33 mouse cellular contexts compared by ENCODE assay signal in the genomic region with DNA sequence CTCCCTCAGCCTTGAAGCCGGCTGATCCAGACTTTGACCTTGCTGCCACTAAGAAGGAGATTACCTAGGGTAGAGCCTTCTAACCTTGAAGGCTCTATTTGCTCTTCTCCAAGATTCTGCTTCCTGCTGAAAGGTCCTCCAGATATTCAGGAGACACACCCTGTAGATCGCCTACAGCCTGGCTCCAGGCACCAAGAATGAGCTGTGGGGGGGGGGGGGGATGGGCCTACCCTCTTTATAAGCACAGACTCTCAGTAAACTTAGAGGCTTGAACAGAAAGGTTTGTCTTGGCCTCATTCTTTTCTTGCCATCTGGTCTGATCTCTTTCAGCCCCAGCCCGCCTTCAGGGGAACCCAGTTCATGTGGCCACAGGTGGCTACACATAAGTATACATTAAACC.
"Had no signal": no experiment of that assay in that cellular context is flagged by ENCODE, and none has a peak within 500 bp of the region (broad histone marks: within the 10 kb centered on the region; RNA-seq: fewer than 3 reads in every experiment).

No protein-coding gene starts in this region.

- H3K9ac ChIP-seq: heart, embryonic 12.5 days; heart, embryonic 13.5 days; heart, embryonic 15.5 days; hindbrain, embryonic 12.5 days; hindbrain, embryonic 13.5 days; hindbrain, embryonic 14.5 days; hindbrain, embryonic 15.5 days; intestine, embryonic 15.5 days; kidney, embryonic 15.5 days had no signal

- ATAC-seq: hindbrain, embryonic 16.5 days; hindbrain, postnatal 0 days; inflammation-experienced regulatory T-cells, adult 6 months; intestine, embryonic 15.5 days; intestine, embryonic 16.5 days; intestine, postnatal 0 days had no signal

- DNase-seq: heart, postnatal 10 days; heart, postnatal 14 days; heart, postnatal 36 days; heart, postnatal 4 days; kidney, adult 11 months; kidney, adult 18-20 months; kidney, adult 2 months; kidney, adult 8-10 months; kidney, postnatal 10 days; kidney, postnatal 25 days; kidney, postnatal 36 days; kidney, postnatal 4 days; layer of hippocampus, adult 9-11 months; layer of hippocampus, postnatal 36 days had no signal

- H3K36me3 ChIP-seq: heart, embryonic 12.5 days; heart, embryonic 13.5 days; heart, embryonic 15.5 days; hindbrain, embryonic 10.5 days; hindbrain, embryonic 12.5 days; hindbrain, embryonic 13.5 days; hindbrain, embryonic 15.5 days; intestine, embryonic 15.5 days; kidney, embryonic 15.5 days had no signal

- H3K4me2 ChIP-seq: heart, embryonic 11.5 days; heart, embryonic 12.5 days; heart, embryonic 13.5 days; heart, embryonic 15.5 days; hindbrain, embryonic 12.5 days; hindbrain, embryonic 13.5 days; hindbrain, embryonic 14.5 days; hindbrain, embryonic 15.5 days; intestine, embryonic 15.5 days; kidney, embryonic 15.5 days had no signal

- H3K4me3 ChIP-seq: heart, embryonic 12.5 days; heart, embryonic 13.5 days; heart, embryonic 15.5 days; hindbrain, embryonic 10.5 days; hindbrain, embryonic 12.5 days; hindbrain, embryonic 13.5 days; hindbrain, embryonic 15.5 days; intestine, embryonic 15.5 days; kidney, embryonic 15.5 days; layer of hippocampus, adult 2 months; left cerebral cortex, adult 2 months had no signal

- H3K4me1 ChIP-seq: heart, embryonic 12.5 days; heart, embryonic 13.5 days; heart, embryonic 15.5 days; hindbrain, embryonic 10.5 days; hindbrain, embryonic 12.5 days; hindbrain, embryonic 13.5 days; hindbrain, embryonic 15.5 days; intestine, embryonic 15.5 days; kidney, embryonic 15.5 days had no signal

- H3K27ac ChIP-seq: heart, embryonic 13.5 days; heart, embryonic 15.5 days; hindbrain, embryonic 10.5 days; hindbrain, embryonic 12.5 days; hindbrain, embryonic 13.5 days; hindbrain, embryonic 14.5 days; hindbrain, embryonic 15.5 days; hindbrain, postnatal 0 days; intestine, embryonic 15.5 days; kidney, embryonic 15.5 days; kidney, postnatal 0 days; layer of hippocampus, adult 2 months; left cerebral cortex, adult 2 months had no signal

- H3K27me3 ChIP-seq: heart, embryonic 12.5 days; heart, embryonic 13.5 days; heart, embryonic 15.5 days; hindbrain, embryonic 12.5 days; hindbrain, embryonic 13.5 days; hindbrain, embryonic 15.5 days; intestine, embryonic 15.5 days; kidney, embryonic 15.5 days had no signal

- H3K9me3 ChIP-seq: heart, embryonic 13.5 days; heart, embryonic 15.5 days; hindbrain, embryonic 15.5 days; intestine, embryonic 15.5 days; kidney, embryonic 15.5 days had no signal
